Mouse (Mus musculus): Measurements from ENCODE around the gene Slc3a1. TPM values are rescaled to one million over a fixed set of nuclear protein-coding genes. Genes with fewer than 3 reads are reported as not detected.
A peak's percentile ranks its signal among the peaks of the same experiment; 100 is the strongest.

Gene Slc3a1
- total RNA-seq, 4 experiments from 2014 or later, result 0.12 to 0.31 (median 0.14) TPM; not detected in 1

- DNase-seq (ENCODE audit: low spot score), result no peak
Measured at GRCm38 (mm10) chr17:85034068-85034467, 5.9 kb downstream of the Slc3a1 start.

- DNase-seq (ENCODE audit: low spot score), result no peak
Measured at GRCm38 (mm10) chr17:85037855-85038254, 9.7 kb downstream of the Slc3a1 start.

GRCm38 (mm10) chr17:85038311-85038710, 10.1 kb downstream of the Slc3a1 start:
- no peak for DNase-seq (ENCODE audit: low spot score)

GRCm38 (mm10) chr17:85038761-85039160, 10.6 kb downstream of the Slc3a1 start:
- DNase-seq (ENCODE audit: low spot score), result no peak

GRCm38 (mm10) chr17:85040913-85041312, 12.7 kb downstream of the Slc3a1 start:
- DNase-seq (ENCODE audit: low spot score), result no peak

- no peak for DNase-seq (ENCODE audit: low spot score)
Measured at GRCm38 (mm10) chr17:85042419-85042818, 14.2 kb downstream of the Slc3a1 start.

GRCm38 (mm10) chr17:85043404-85043816, 15.2 kb downstream of the Slc3a1 start:
- no peak for DNase-seq (ENCODE audit: low spot score)

- no peak for DNase-seq (ENCODE audit: low spot score)
Measured at GRCm38 (mm10) chr17:85044466-85044865, 16.3 kb downstream of the Slc3a1 start.

- DNase-seq (ENCODE audit: low spot score), result no peak
Measured at GRCm38 (mm10) chr17:85045160-85045559, 17.0 kb downstream of the Slc3a1 start.

GRCm38 (mm10) chr17:85048379-85048778, 20.2 kb downstream of the Slc3a1 start:
- no peak for DNase-seq (ENCODE audit: low spot score)

- DNase-seq (ENCODE audit: low spot score), result no peak
Measured at GRCm38 (mm10) chr17:85058276-85058675, 30.1 kb downstream of the Slc3a1 start.

- DNase-seq (ENCODE audit: low spot score), result no peak
Measured at GRCm38 (mm10) chr17:85059136-85059535, 31.0 kb downstream of the Slc3a1 start.

- DNase-seq (ENCODE audit: low spot score), result no peak
Measured at GRCm38 (mm10) chr17:85063560-85063959, 35.4 kb downstream of the Slc3a1 start.

GRCm38 (mm10) chr17:85067331-85067730, 39.2 kb downstream of the Slc3a1 start:
- DNase-seq (ENCODE audit: low spot score), result no peak

- no peak for DNase-seq (ENCODE audit: low spot score)
Measured at GRCm38 (mm10) chr17:85070658-85071057, 42.5 kb downstream of the Slc3a1 start.

- DNase-seq (ENCODE audit: low spot score), result no peak
Measured at GRCm38 (mm10) chr17:85071088-85071775, 43.1 kb downstream of the Slc3a1 start.

- no peak for DNase-seq (ENCODE audit: low spot score)
Measured at GRCm38 (mm10) chr17:85072383-85072782, 44.2 kb downstream of the Slc3a1 start.

GRCm38 (mm10) chr17:85073214-85073613, 45.0 kb downstream of the Slc3a1 start:
- no peak for DNase-seq (ENCODE audit: low spot score)

GRCm38 (mm10) chr17:85074083-85074482, 45.9 kb downstream of the Slc3a1 start:
- no peak for DNase-seq (ENCODE audit: low spot score)

GRCm38 (mm10) chr17:85079276-85079675, 51.1 kb downstream of the Slc3a1 start:
- DNase-seq (ENCODE audit: low spot score), result no peak

- DNase-seq (ENCODE audit: low spot score), result no peak
Measured at GRCm38 (mm10) chr17:85080781-85081180, 52.6 kb downstream of the Slc3a1 start.

GRCm38 (mm10) chr17:85085335-85085734, 57.2 kb downstream of the Slc3a1 start:
- DNase-seq (ENCODE audit: low spot score), result no peak

GRCm38 (mm10) chr17:85086501-85086900, 58.3 kb downstream of the Slc3a1 start:
- peak; percentile 61 for DNase-seq (ENCODE audit: low spot score)

GRCm38 (mm10) chr17:85087591-85087990, 59.4 kb downstream of the Slc3a1 start:
- DNase-seq (ENCODE audit: low spot score), result peak; percentile 49

Data from heart, adult 8-10 months (tissue).